Mouse (Mus musculus) hindbrain, embryonic 11.5 days (tissue): ENCODE data around the gene Dpysl5. TPM values are rescaled to one million over a fixed set of nuclear protein-coding genes. Genes with fewer than 3 reads are reported as not detected.

Source experiments
- ATAC-seq: fragments of 200-750 bp; cut with Nextera tagmentation; 2 replicates; pipeline ENCODE4 v1.8.0; 2017; ENCODE audit warnings: mild to moderate bottlenecking, moderate TSS enrichment, moderate library complexity; ENCODE audit not compliant: low FRiP score
- DNase-seq: peaks from one replicate; pipeline ENCODE4 v3.0.0-alpha.2; 2015; ENCODE audit warnings: low spot score
- H3K27ac ChIP-seq: fragments of 300-500 bp; sonication (generic); 2 replicates; pipeline ENCODE4 v1.5.1; 2014; ENCODE audit warnings: mild to moderate bottlenecking, low read depth, low read length
- H3K27me3 ChIP-seq: fragments of 300-500 bp; sonication (generic); 2 replicates; pipeline ENCODE4 v1.6.1; 2014; ENCODE audit warnings: mild to moderate bottlenecking, low read length, moderate library complexity, mixed read lengths; ENCODE audit not compliant: control insufficient read depth, insufficient read depth
- H3K36me3 ChIP-seq: fragments of 300-500 bp; sonication (generic); 2 replicates; pipeline ENCODE4 v1.6.1; 2014; ENCODE audit warnings: mild to moderate bottlenecking, low read length, moderate library complexity, mixed read lengths; ENCODE audit not compliant: control insufficient read depth, insufficient read depth
- H3K4me1 ChIP-seq: fragments of 300-500 bp; sonication (generic); replicated peaks from 2 replicates; pipeline ENCODE4 v1.6.1; 2014; ENCODE audit warnings: low read length, mixed read lengths; ENCODE audit not compliant: control insufficient read depth, insufficient read depth
- H3K4me2 ChIP-seq: fragments of 300-500 bp; sonication (generic); replicated peaks from 2 replicates; pipeline ENCODE4 v1.6.1; 2014; ENCODE audit warnings: mild to moderate bottlenecking, low read depth, low read length
- H3K4me3 ChIP-seq: fragments of 300-500 bp; sonication (generic); 2 replicates; pipeline ENCODE4 v1.5.1; 2014; ENCODE audit warnings: low read depth, low read length
- H3K9ac ChIP-seq: fragments of 300-500 bp; sonication (generic); 2 replicates; pipeline ENCODE4 v1.6.1; 2014; ENCODE audit warnings: low read depth, low read length
- H3K9me3 ChIP-seq: fragments of 300-500 bp; sonication (generic); 2 replicates; pipeline ENCODE4 v1.6.1; 2016; ENCODE audit warnings: low read length; ENCODE audit not compliant: control insufficient read depth
- WGBS: fragments of 180-500 bp; shearing (Covaris S2); extraction: QIAGEN DNeasy Blood & Tissue Kit; methylation state at CpG from one replicate; pipeline ENCODE4 v1.1.7; 2014; 5-methylcytosine and 5-hydroxymethylcytosine counted together
- polyA plus RNA-seq: library from polyadenylated mRNA; unstranded; fragments of >200 nt; fragmentation: Nextera tagmentation; extraction: Ambion mirVana; gene quantifications from 2 replicates; pipeline ENCODE4 v1.2.1, GENCODE M21; 2014

The Dpysl5 gene
- polyA plus RNA-seq, 1 experiment from 2014 or later, result 90.1 TPM

DNA sequence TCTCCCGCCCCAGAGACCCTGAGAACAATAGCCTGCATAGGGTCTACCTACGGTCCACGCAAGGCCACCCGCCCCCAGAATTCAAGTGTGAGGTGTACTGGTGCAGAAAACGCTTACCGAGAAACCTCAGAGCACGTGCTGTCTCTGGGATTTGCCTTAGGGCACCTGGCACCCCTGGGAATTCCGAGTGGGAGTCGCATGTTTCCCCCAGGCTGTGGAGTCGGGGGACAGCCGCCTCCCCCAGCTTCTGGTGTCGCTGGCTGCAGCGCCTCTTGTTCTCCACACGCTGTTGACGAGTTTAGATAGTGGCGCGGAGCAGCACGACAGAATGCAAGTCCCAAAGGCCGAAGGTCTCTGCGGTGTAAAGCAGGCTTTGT lies 1.9 kb downstream of the Dpysl5 start:
- Histone ChIP-seq H3K9ac (peak overlapping the region; percentile 94), H3K4me1 (no peaks in the 10 kb centered on the region; the same call in 1 of the 2 replicates), H3K36me3 (no peaks in the 10 kb centered on the region), H3K4me3 (peak overlapping the region; percentile 83), H3K27ac (peak overlapping the region; percentile 94), H3K27me3 (peaks cover 4% of the 10 kb centered on the region; the same call in 1 of the 2 replicates), H3K4me2 (peak overlapping the region; percentile 81), H3K9me3 (no peaks in the 10 kb centered on the region)
- under 1% methylated on average over 20 of the region's 20 CpGs for WGBS
- DNase-seq (no peak), ATAC-seq (peak; percentile 41)

DNA sequence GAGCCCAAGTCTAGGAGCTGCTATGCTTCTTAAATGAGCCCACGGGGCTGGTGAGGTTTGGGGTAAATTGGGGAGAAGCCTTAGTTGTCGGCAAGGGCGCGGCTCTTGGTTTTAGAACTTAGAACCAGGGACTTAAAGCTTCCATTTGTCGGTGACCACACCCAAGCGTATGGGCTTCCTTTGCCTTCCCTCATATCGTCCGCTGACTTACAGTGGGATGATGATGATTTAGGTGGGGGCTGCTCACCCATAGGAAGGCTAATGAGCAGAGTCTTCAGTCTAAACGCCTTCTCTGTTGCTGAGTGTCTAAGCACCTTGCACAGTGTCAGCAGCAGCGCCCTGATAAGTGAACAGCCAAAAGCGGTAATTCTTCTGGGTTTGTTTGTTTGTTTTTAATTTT lies 2.3 kb downstream of the Dpysl5 start:
- Histone ChIP-seq H3K9ac (peak overlapping the region; percentile 94), H3K4me3 (peak overlapping the region; percentile 83), H3K27ac (peak overlapping the region; percentile 94), H3K27me3 (peaks cover 4% of the 10 kb centered on the region; the same call in 1 of the 2 replicates), H3K4me1 (peaks cover 1% of the 10 kb centered on the region; the same call in 1 of the 2 replicates), H3K4me2 (peak overlapping the region; percentile 81), H3K36me3 (no peaks in the 10 kb centered on the region), H3K9me3 (no peaks in the 10 kb centered on the region)
- ATAC-seq (no peak), DNase-seq (no peak)
- WGBS, result 18% methylated on average over 11 of the region's 11 CpGs

DNA sequence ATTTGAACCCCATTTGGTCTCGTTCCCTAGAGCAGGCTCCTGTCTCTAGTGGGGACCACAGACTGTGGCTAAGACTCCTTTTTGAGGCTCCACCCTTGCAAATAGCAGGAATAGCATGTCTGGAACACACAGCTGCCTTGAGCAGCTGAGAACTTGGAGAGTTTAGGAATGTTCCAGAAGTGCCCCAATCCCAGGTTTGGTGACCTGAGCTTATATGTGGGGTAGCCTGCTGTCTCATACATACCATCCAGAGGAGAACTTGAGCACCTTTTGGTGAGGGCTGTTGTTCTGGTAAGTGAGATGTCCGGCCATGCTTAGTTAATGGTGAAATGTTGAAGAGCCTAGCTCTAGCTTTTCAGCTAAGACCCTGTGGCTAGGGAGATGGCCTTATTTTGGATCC lies 4.9 kb downstream of the Dpysl5 start:
- H3K4me3 ChIP-seq, result no peak overlapping the region
- no peak overlapping the region for H3K27ac ChIP-seq
- no peak for ATAC-seq
- H3K9me3 ChIP-seq, result no peaks in the 10 kb centered on the region
- H3K27me3 ChIP-seq, result no peaks in the 10 kb centered on the region
- DNase-seq, result no peak
- H3K36me3 ChIP-seq, result no peaks in the 10 kb centered on the region
- no peak overlapping the region for H3K4me2 ChIP-seq
- H3K4me1 ChIP-seq, result peaks cover 3% of the 10 kb centered on the region; the same call in 1 of the 2 replicates
- WGBS, result 93% methylated on average over 2 of the region's 2 CpGs
- no peak overlapping the region for H3K9ac ChIP-seq

DNA sequence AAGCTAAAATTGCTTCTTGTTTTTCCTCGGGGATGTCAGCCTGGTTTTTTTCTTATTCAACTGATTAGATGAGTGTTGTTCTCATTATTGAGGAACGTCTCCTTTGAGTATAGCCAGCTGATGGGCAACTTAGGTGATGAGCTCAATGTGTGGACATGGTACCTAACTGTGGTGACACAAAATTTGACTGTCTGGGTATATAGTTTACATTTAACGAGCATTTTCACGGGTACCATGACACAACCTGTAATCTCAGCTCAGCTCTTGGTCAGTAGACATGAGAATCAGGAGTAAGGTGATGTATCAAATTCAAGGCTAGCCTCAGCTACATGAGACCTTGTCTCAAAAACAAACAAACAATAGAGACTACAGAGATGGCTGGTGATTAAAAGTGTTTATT lies 6.1 kb downstream of the Dpysl5 start:
- H3K4me3 ChIP-seq, result no peak overlapping the region
- no peaks in the 10 kb centered on the region for H3K36me3 ChIP-seq
- no peak overlapping the region for H3K9ac ChIP-seq
- peaks cover 3% of the 10 kb centered on the region; the same call in 1 of the 2 replicates for H3K4me1 ChIP-seq
- no peak for ATAC-seq
- peak overlapping the region; percentile 70; the same call in 1 of the 2 replicates for H3K27ac ChIP-seq
- DNase-seq, result no peak
- H3K4me2 ChIP-seq, result no peak overlapping the region
- H3K9me3 ChIP-seq, result no peaks in the 10 kb centered on the region
- WGBS, result 92% methylated on average over 4 of the region's 4 CpGs
- H3K27me3 ChIP-seq, result no peaks in the 10 kb centered on the region

DNA sequence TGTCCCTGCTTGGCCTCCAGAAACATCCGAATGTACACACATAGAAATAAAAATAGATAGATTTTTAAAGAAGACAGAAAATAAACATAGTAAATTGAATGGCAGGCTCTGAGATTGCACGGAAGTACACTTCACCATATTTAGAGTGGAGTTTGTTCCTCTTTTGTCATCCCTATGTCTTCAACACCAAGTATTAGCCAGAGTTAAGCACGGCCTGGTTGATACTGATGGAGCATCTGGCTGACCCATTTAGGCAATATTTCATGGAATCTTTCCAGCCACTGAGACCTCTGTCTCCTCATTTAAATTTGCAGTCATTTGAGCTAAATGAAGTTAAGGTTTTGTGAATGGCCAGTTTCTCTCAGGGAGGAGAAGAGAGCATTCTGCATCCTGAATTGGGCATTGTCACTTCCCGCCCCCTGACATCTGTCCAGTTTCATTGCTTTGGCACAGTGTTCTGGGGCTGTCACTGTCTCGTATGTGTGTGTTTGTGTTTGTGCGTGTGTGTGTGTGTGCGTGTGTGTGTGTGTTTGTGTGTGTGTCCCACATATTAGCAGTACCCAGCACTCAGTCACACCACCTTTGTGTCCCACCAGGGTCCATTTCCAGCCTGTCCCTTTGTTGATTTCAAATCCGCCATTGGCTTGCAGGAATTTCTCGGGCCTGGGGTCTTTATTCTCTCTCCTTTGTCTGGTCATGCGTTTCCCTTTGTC lies 6.8 kb downstream of the Dpysl5 start:
- no peaks in the 10 kb centered on the region for H3K27me3 ChIP-seq
- no peak overlapping the region for H3K4me3 ChIP-seq
- no peak overlapping the region for H3K4me2 ChIP-seq
- 35% methylated on average over 10 of the region's 10 CpGs for WGBS
- H3K9me3 ChIP-seq, result no peaks in the 10 kb centered on the region
- H3K36me3 ChIP-seq, result no peaks in the 10 kb centered on the region
- DNase-seq (peak; percentile 63), ATAC-seq (peak; percentile 55)
- H3K4me1 ChIP-seq, result peaks cover 3% of the 10 kb centered on the region; the same call in 1 of the 2 replicates
- peak overlapping the region; percentile 70 for H3K27ac ChIP-seq
- H3K9ac ChIP-seq, result peak overlapping the region; percentile 54

DNA sequence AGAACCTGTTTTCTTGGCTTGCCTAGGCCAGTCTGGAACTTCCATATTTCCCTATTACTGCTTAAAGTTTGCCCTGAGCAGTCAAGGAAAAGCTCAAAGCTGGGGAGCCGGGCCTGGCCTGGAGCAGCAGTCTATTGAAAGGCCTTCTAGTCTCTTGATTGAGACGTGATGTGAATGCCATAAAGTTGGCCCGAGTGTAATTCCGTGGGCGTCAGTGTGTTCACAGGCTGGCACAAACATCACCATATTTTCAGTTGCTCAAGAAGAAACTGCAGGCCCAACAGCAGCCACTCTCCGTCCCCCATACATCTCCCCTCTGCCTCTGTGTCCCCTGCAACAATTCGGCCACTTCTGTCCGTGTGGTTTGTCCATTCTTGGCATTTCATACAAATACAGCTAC lies 10.6 kb downstream of the Dpysl5 start:
- H3K9me3 ChIP-seq, result no peaks in the 10 kb centered on the region
- DNase-seq (no peak), ATAC-seq (no peak)
- no peak overlapping the region for H3K4me3 ChIP-seq
- H3K27ac ChIP-seq, result no peak overlapping the region
- H3K36me3 ChIP-seq, result no peaks in the 10 kb centered on the region
- no peaks in the 10 kb centered on the region for H3K27me3 ChIP-seq
- H3K9ac ChIP-seq, result no peak overlapping the region
- H3K4me1 ChIP-seq, result peaks cover 3% of the 10 kb centered on the region; the same call in 1 of the 2 replicates
- WGBS, result 89% methylated on average over 8 of the region's 8 CpGs
- H3K4me2 ChIP-seq, result no peak overlapping the region

DNA sequence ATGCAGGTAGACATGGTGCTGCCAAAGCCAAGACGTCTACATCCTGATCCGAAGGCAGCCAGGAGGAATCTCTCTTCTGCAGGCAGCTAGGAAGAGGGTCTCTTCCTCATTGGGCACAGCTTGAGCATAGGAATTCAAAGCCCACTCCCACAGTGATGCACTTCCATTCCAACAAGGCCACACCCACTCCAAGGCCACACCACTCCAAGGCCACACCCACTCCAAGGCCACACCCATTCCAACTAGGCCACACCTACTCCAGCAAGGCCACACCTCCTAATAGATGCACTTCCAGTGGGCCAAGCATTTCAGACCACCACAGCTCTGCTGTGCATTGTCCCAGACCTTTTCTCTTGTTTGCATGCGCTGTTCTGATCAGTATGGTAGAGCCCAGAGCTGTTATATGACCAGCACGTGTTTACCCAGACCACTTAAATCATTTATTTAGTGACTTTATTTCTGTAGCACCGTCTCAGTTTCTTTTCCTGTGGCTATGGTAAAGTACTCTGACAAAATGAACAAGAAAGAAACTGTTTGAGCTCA lies 14.9 kb downstream of the Dpysl5 start:
- Histone ChIP-seq H3K27ac (no peak overlapping the region), H3K36me3 (no peaks in the 10 kb centered on the region), H3K4me2 (no peak overlapping the region), H3K4me1 (no peaks in the 10 kb centered on the region), H3K4me3 (no peak overlapping the region), H3K27me3 (no peaks in the 10 kb centered on the region), H3K9me3 (no peaks in the 10 kb centered on the region), H3K9ac (no peak overlapping the region)
- 94% methylated on average over 5 of the region's 5 CpGs for WGBS
- ATAC-seq (no peak), DNase-seq (no peak)

DNA sequence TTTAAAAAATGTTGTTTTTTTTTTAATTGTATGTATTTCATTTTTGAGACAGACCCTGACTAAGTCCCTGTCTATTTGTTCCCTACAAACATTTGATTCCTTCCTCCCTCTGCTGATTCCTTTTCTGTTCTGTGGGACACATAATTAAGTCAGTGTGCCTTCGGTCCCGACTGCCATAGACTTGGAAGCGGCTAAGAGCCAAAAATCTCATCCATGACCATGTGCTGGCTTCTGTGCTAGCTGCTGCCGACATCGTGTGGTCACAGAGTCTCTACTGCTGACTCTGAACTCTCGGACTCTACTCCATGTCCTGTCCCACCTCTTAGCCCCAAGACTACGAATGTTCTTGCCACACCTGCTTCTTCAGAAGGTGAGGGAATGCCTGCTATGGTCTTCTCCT lies 21.1 kb downstream of the Dpysl5 start:
- Histone ChIP-seq H3K4me2 (no peak overlapping the region), H3K9ac (no peak overlapping the region), H3K36me3 (no peaks in the 10 kb centered on the region), H3K4me3 (no peak overlapping the region), H3K4me1 (peaks cover 2% of the 10 kb centered on the region; the same call in 1 of the 2 replicates), H3K27me3 (no peaks in the 10 kb centered on the region), H3K9me3 (no peaks in the 10 kb centered on the region), H3K27ac (no peak overlapping the region)
- DNase-seq, result no peak
- WGBS, result 91% methylated on average over 7 of the region's 7 CpGs
- ATAC-seq, result no peak

DNA sequence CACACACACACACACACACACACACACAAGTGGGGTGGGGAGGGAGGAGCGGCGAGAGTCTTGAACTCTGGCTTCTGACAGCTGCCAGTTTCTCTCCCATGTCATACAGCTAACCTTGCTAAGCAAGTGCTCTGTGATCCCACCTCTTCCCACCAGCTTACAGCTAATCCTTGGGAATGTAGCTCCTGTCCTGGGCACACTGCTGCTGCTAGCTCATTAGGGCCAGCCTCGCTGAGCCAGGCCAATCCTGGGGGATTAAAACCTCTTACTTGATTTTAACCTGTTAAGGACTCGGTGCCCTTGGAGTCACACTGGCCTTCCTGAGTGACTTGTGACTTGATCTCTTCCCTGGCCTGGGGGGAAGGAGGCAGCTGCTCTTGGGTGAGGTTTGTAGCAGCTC lies 23.3 kb downstream of the Dpysl5 start:
- Histone ChIP-seq H3K4me3 (no peak overlapping the region), H3K4me2 (no peak overlapping the region), H3K9ac (no peak overlapping the region), H3K9me3 (no peaks in the 10 kb centered on the region), H3K27me3 (no peaks in the 10 kb centered on the region), H3K4me1 (peaks cover 9% of the 10 kb centered on the region), H3K27ac (no peak overlapping the region), H3K36me3 (no peaks in the 10 kb centered on the region)
- ATAC-seq (no peak), DNase-seq (no peak)
- 77% methylated on average over 4 of the region's 4 CpGs for WGBS
